Mouse (Mus musculus) liver, embryonic 14.5 days (tissue): ENCODE measurements around the gene Arhgap27.

Source experiments
- CTCF ChIP-seq: IDR thresholded peaks from 2 replicates; pipeline ENCODE4 v1.5.1; 2016; ENCODE audit warnings: antibody characterized with exemption, low read depth, control low read depth
- EP300 ChIP-seq: IDR thresholded peaks from 2 replicates; pipeline ENCODE4 v1.6.1; 2016; ENCODE audit warnings: antibody characterized with exemption, low read depth

DNA sequence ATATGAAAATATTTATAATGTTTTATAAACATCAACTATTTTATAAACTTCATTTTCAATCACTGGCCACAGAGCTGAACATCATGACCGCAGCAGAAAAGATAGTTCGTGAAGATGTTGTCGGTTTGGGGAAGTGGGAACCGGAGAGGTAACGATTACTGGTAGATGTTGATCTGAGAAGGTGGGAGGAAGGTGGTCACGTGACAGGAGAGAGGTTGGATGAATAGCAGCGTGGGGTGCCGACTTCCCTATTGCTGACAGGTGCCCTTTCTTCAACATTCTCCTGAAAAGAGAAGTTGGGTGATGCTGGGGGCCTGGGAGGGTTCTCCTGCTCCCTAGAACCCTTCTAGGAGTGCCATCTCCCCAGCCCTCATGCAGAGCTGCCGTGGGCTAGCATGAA, 59.0 kb downstream of the Arhgap27 start:
- no peak for TF ChIP-seq CTCF
- no peak for TF ChIP-seq EP300
